Mouse (Mus musculus): ENCODE data around the gene Tmbim1. TPM values are rescaled to one million over a fixed set of nuclear protein-coding genes. Genes with fewer than 3 reads are reported as not detected.
A peak's percentile ranks its signal among the peaks of the same experiment; 100 is the strongest.

The Tmbim1 gene
- 21.7 and 22.9 TPM in 2 replicates for polyA plus RNA-seq (2014; fragmentation: Nextera tagmentation; extraction: Ambion mirVana)

GRCm38 (mm10) chr1:74305522-74305921 is at the start of gene Tmbim1:
Gene Tmbim1 (minus strand): TSS chr1:74305622.
- Histone ChIP-seq H3K27ac (ENCODE audit: low read depth, low read length) (no peak within 1 kb of the TSS), H3K36me3 (ENCODE audit: control insufficient read depth, insufficient read depth, low read length) (no peaks in the 10 kb centered on the region), H3K27me3 (replicated peaks; ENCODE audit: control insufficient read depth, insufficient read depth, low read length) (no peaks in the 10 kb centered on the region), H3K4me3 (ENCODE audit: low read depth, low read length) (peak within 1 kb of the TSS; percentile 82), H3K4me1 (replicated peaks; ENCODE audit: control insufficient read depth, insufficient read depth, low read length) (peaks cover 31% of the 10 kb centered on the region), H3K9ac (ENCODE audit: low read depth, low read length) (peak within 1 kb of the TSS; percentile 79; the same call in 1 of the 2 replicates), H3K9me3 (ENCODE audit: control insufficient read depth, low read length) (no peaks in the 10 kb centered on the region), H3K4me2 (peak within 1 kb of the TSS; percentile 82)
- WGBS, result 81% methylated on average over 2 of the region's 2 CpGs
- ATAC-seq (replicated peaks; ENCODE audit: low FRiP score) (no peak), DNase-seq (ENCODE audit: low spot score) (no peak)

GRCm38 (mm10) chr1:74353453-74354229 is 48.2 kb upstream of the Tmbim1 start:
- Histone ChIP-seq H3K4me1 (replicated peaks; ENCODE audit: control insufficient read depth, insufficient read depth, low read length) (no peaks in the 10 kb centered on the region), H3K36me3 (ENCODE audit: control insufficient read depth, insufficient read depth, low read length) (0 out of 2 replicates have a peak, but pooled peaks cover 2% of the 10 kb centered on the region), H3K9me3 (ENCODE audit: control insufficient read depth, low read length) (no peaks in the 10 kb centered on the region), H3K27ac (ENCODE audit: low read depth, low read length) (no peak overlapping the region), H3K9ac (ENCODE audit: low read depth, low read length) (no peak overlapping the region), H3K4me2 (no peak overlapping the region), H3K27me3 (replicated peaks; ENCODE audit: control insufficient read depth, insufficient read depth, low read length) (no peaks in the 10 kb centered on the region), H3K4me3 (ENCODE audit: low read depth, low read length) (no peak overlapping the region)
- DNase-seq (ENCODE audit: low spot score) (no peak), ATAC-seq (replicated peaks; ENCODE audit: low FRiP score) (no peak)
- 79% methylated on average over 9 of the region's 9 CpGs for WGBS

- Histone ChIP-seq H3K9ac (ENCODE audit: low read depth, low read length) (no peak overlapping the region), H3K9me3 (ENCODE audit: control insufficient read depth, low read length) (no peaks in the 10 kb centered on the region), H3K36me3 (ENCODE audit: control insufficient read depth, insufficient read depth, low read length) (0 out of 2 replicates have a peak, but pooled peaks cover 2% of the 10 kb centered on the region), H3K4me2 (no peak overlapping the region), H3K4me1 (replicated peaks; ENCODE audit: control insufficient read depth, insufficient read depth, low read length) (no peaks in the 10 kb centered on the region), H3K27ac (ENCODE audit: low read depth, low read length) (no peak overlapping the region), H3K4me3 (ENCODE audit: low read depth, low read length) (no peak overlapping the region), H3K27me3 (replicated peaks; ENCODE audit: control insufficient read depth, insufficient read depth, low read length) (no peaks in the 10 kb centered on the region)
- DNase-seq (ENCODE audit: low spot score) (no peak), ATAC-seq (replicated peaks; ENCODE audit: low FRiP score) (no peak)
- WGBS, result 76% methylated on average over 5 of the region's 5 CpGs
Observed at GRCm38 (mm10) chr1:74352532-74353096, 47.2 kb upstream of the Tmbim1 start.

- Histone ChIP-seq H3K27me3 (replicated peaks; ENCODE audit: control insufficient read depth, insufficient read depth, low read length) (no peaks in the 10 kb centered on the region), H3K4me3 (ENCODE audit: low read depth, low read length) (no peak overlapping the region), H3K9ac (ENCODE audit: low read depth, low read length) (no peak overlapping the region), H3K27ac (ENCODE audit: low read depth, low read length) (no peak overlapping the region), H3K9me3 (ENCODE audit: control insufficient read depth, low read length) (no peaks in the 10 kb centered on the region), H3K36me3 (ENCODE audit: control insufficient read depth, insufficient read depth, low read length) (0 out of 2 replicates have a peak, but pooled peaks cover 2% of the 10 kb centered on the region), H3K4me1 (replicated peaks; ENCODE audit: control insufficient read depth, insufficient read depth, low read length) (no peaks in the 10 kb centered on the region), H3K4me2 (no peak overlapping the region)
- ATAC-seq (replicated peaks; ENCODE audit: low FRiP score) (no peak), DNase-seq (ENCODE audit: low spot score) (no peak)
- WGBS, result 87% methylated on average over 13 of the region's 13 CpGs
Observed at GRCm38 (mm10) chr1:74351185-74351769, 45.9 kb upstream of the Tmbim1 start.

- no peaks in the 10 kb centered on the region for H3K27me3 ChIP-seq (replicated peaks; ENCODE audit: control insufficient read depth, insufficient read depth, low read length)
Observed at GRCm38 (mm10) chr1:74344163-74344916, 38.9 kb upstream of the Tmbim1 start.

GRCm38 (mm10) chr1:74343161-74343560 is 37.7 kb upstream of the Tmbim1 start:
- Histone ChIP-seq H3K4me2 (no peak overlapping the region), H3K27ac (ENCODE audit: low read depth, low read length) (0 out of 2 replicates have a peak overlapping the region, but pooled peaks have one; percentile 14), H3K4me1 (replicated peaks; ENCODE audit: control insufficient read depth, insufficient read depth, low read length) (no peaks in the 10 kb centered on the region; the same call in 1 of the 2 replicates), H3K9ac (ENCODE audit: low read depth, low read length) (no peak overlapping the region), H3K9me3 (ENCODE audit: control insufficient read depth, low read length) (no peaks in the 10 kb centered on the region), H3K27me3 (replicated peaks; ENCODE audit: control insufficient read depth, insufficient read depth, low read length) (no peaks in the 10 kb centered on the region), H3K36me3 (ENCODE audit: control insufficient read depth, insufficient read depth, low read length) (no peaks in the 10 kb centered on the region), H3K4me3 (ENCODE audit: low read depth, low read length) (no peak overlapping the region)
- ATAC-seq (replicated peaks; ENCODE audit: low FRiP score) (no peak; the same call in 1 of the 2 replicates), DNase-seq (ENCODE audit: low spot score) (no peak)
- 69% methylated on average over 5 of the region's 5 CpGs for WGBS

More at GRCm38 (mm10) chr1:74344163-74344916, 38.9 kb upstream of the Tmbim1 start:
- no peaks in the 10 kb centered on the region for H3K36me3 ChIP-seq (ENCODE audit: control insufficient read depth, insufficient read depth, low read length)
- ATAC-seq (replicated peaks; ENCODE audit: low FRiP score), result no peak
- no peak overlapping the region for H3K4me2 ChIP-seq
- WGBS, result 80% methylated on average over 11 of the region's 11 CpGs
- H3K9ac ChIP-seq (ENCODE audit: low read depth, low read length), result no peak overlapping the region
- no peak for DNase-seq (ENCODE audit: low spot score)
- H3K4me1 ChIP-seq (replicated peaks; ENCODE audit: control insufficient read depth, insufficient read depth, low read length), result no peaks in the 10 kb centered on the region; the same call in 1 of the 2 replicates
- no peak overlapping the region for H3K27ac ChIP-seq (ENCODE audit: low read depth, low read length)
- no peak overlapping the region for H3K4me3 ChIP-seq (ENCODE audit: low read depth, low read length)
- H3K9me3 ChIP-seq (ENCODE audit: control insufficient read depth, low read length), result no peaks in the 10 kb centered on the region

GRCm38 (mm10) chr1:74342308-74342707 is 36.9 kb upstream of the Tmbim1 start:
- H3K9ac ChIP-seq (ENCODE audit: low read depth, low read length), result no peak overlapping the region
- no peak overlapping the region for H3K4me3 ChIP-seq (ENCODE audit: low read depth, low read length)
- H3K36me3 ChIP-seq (ENCODE audit: control insufficient read depth, insufficient read depth, low read length), result no peaks in the 10 kb centered on the region
- H3K27ac ChIP-seq (ENCODE audit: low read depth, low read length), result no peak overlapping the region
- ATAC-seq (replicated peaks; ENCODE audit: low FRiP score), result no peak
- 91% methylated on average over 1 of the region's 1 CpGs for WGBS
- H3K27me3 ChIP-seq (replicated peaks; ENCODE audit: control insufficient read depth, insufficient read depth, low read length), result no peaks in the 10 kb centered on the region
- H3K4me2 ChIP-seq, result no peak overlapping the region
- no peak for DNase-seq (ENCODE audit: low spot score)
- H3K4me1 ChIP-seq (replicated peaks; ENCODE audit: control insufficient read depth, insufficient read depth, low read length), result no peaks in the 10 kb centered on the region; the same call in 1 of the 2 replicates
- H3K9me3 ChIP-seq (ENCODE audit: control insufficient read depth, low read length), result no peaks in the 10 kb centered on the region

GRCm38 (mm10) chr1:74341898-74342297 is 36.5 kb upstream of the Tmbim1 start:
- Histone ChIP-seq H3K9me3 (ENCODE audit: control insufficient read depth, low read length) (no peaks in the 10 kb centered on the region), H3K9ac (ENCODE audit: low read depth, low read length) (no peak overlapping the region), H3K27me3 (replicated peaks; ENCODE audit: control insufficient read depth, insufficient read depth, low read length) (no peaks in the 10 kb centered on the region), H3K4me2 (no peak overlapping the region), H3K36me3 (ENCODE audit: control insufficient read depth, insufficient read depth, low read length) (no peaks in the 10 kb centered on the region), H3K4me1 (replicated peaks; ENCODE audit: control insufficient read depth, insufficient read depth, low read length) (no peaks in the 10 kb centered on the region; the same call in 1 of the 2 replicates), H3K4me3 (ENCODE audit: low read depth, low read length) (no peak overlapping the region), H3K27ac (ENCODE audit: low read depth, low read length) (no peak overlapping the region)
- DNase-seq (ENCODE audit: low spot score), result no peak
- WGBS, result 71% methylated on average over 7 of the region's 7 CpGs
- no peak for ATAC-seq (replicated peaks; ENCODE audit: low FRiP score)
